Mouse (Mus musculus) frontal cortex, postnatal 36 days (tissue): ENCODE data around the gene Gpr176.

Experiments
- DNase-seq, 2 experiments: peaks; one replicate each; pipeline ENCODE4 v3.0.0; 2022; ENCODE audit warnings: low spot score in 2 of 2

Gpr176 gene

GRCm38 (mm10) chr2:118373572-118374279, 507 bp upstream of the Gpr176 start:
- peak; percentile 84 to 94 for DNase-seq

GRCm38 (mm10) chr2:118372561-118372900, 688 bp downstream of the Gpr176 start:
- no peak for DNase-seq

GRCm38 (mm10) chr2:118371841-118372240, 1.4 kb downstream of the Gpr176 start:
- no peak for DNase-seq

DNA sequence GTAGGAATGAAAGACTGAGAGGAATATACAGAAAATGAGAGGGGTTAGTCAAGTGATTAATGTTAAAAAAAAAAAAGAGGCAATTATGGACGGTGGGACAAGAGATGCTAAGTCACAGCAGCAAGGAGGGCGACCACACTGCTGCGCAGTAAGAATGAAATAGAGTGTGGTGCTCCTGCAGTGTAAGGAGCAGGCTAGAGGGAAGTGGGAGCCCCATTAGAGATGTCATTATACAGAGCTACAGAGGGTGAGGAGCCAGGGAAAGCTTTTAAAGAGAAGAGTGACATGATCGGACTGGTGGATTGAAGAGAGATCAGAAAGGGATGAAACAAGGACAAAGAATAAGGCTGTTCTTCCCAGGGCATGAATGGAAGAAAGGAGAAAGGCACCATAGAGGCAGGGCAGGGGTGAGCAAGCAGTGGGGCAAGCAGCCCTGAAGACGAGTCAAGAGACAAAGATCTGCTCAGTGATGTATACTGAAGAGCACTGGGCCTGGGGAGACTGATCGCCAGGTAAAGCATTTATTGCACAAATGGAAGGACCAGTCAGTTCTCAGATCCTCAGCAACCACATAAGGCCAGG, 18.0 kb downstream of the Gpr176 start:
- no peak for DNase-seq

DNA sequence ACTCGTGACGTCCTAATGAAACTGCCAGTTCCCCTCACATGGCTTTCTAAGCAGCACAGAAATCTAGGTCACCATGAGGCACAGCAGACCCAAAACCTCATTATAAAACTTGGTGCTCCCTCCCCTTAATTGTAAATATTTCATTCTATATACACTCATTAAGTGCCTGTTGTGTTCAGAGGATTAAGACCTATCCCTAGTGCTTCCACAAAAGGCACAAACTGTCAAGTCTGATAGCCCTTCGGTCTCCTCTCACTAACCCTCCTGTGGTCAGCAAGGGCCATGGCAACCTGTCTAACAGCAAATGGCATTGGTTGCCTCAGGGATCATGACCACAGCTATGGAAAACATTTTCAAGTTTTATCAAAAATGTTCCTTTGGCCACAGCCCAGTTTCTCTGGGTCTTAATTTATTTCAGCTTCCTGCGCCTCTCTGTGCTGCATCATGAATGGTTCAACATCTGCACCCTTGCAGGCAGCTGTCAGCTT, 19.3 kb downstream of the Gpr176 start:
- DNase-seq: no peak

GRCm38 (mm10) chr2:118353498-118353897, 19.7 kb downstream of the Gpr176 start:
- DNase-seq: no peak

DNA sequence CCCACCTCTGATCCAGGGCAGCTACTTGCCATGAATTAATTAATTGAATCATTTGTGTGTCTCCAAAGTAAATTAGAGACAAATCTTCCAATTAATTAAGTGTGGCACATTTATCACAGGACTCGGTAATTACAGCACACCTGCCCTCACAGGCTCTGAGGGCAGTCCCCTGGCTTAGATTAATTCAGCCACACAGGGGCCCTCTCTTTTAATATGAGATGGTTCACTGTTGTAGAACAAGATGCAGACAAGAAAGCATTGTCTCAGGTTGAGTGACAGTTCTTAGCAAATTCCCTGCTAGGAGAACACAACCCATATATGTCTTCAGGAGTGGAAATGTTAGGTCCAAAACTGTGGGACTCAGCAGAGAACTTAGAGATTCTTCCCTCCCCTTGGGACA, 27.7 kb downstream of the Gpr176 start:
- no peak for DNase-seq

- no peak for DNase-seq
Measured at GRCm38 (mm10) chr2:118343897-118344296, 29.3 kb downstream of the Gpr176 start.

DNA sequence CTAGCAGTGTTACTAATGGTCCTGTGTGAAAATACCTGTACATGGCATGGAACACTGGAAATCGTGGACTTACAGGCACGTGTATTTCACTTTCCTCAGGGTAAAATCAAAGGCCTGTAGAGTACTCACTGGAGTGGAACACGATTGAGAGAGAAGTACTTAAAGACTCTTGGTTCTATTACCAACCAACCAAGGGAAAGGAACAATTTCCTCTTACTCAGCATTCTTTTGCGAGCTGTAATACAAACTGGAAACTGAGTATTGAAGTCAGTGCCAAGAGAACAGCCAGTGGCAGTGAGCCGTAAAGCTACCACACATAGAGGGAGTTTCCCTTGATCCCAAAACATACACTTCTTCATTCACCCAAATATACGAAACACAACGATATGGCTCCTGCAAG, 31.9 kb downstream of the Gpr176 start:
- no peak for DNase-seq

GRCm38 (mm10) chr2:118336084-118336483, 37.1 kb downstream of the Gpr176 start:
- DNase-seq: no peak

DNA sequence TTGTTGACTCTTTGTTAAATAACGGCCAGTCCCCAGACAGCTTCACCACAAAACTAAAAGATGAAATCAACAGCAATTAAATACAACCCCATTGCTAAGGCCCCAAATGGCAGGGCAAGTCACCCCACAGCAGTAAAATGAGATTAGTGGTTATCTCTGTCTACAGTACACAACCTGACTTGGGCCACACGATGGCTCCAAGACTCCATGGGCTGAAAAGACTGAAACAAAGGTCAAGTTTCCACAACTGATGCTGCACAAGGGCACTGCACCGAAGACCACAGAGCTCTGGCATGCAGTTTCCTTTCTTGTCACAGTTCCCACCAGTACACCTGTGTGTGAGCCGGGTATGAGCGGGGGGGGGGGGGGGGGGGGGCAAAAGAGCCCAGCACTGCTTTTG, 50.6 kb downstream of the Gpr176 start:
- no peak for DNase-seq

DNA sequence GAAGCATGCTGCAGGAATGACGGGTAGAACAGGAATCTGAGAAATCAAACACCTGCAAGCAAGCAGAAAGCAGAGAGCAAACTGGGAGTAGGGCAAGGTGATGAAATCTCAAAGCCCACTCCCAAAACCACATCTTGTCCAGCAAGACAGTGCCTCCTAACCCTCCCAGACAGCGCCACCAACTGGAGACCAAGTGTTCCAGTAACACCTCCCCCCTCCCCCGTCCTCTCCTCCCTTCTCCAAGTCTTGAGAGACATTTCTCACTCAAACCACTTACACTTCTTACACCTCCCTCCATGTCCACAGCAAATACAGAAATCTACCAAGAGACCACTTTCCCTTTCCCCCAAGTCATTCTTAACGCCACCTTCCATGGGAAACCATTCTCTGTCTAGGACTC, 51.4 kb downstream of the Gpr176 start:
- no peak for DNase-seq

DNA sequence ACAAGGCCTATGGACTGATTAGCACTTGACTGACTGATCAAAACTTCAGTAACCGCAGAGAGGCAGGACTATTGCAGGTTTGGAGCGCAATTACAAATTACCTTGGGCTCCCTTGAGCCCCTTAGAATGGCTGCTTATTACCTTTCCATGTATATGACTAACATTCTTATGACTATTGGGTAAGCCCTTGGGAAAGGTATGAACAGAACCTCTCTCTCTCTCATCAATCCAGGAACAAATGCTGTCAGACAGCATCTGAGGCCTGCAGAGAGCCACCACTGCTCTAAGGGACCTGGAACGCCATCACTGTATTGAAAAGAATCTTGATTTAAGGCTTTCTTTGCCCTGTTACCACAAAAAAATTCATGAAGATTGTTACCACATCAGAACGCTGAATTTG, 52.1 kb downstream of the Gpr176 start:
- DNase-seq: no peak

- DNase-seq: no peak
Measured at GRCm38 (mm10) chr2:118320519-118320918, 52.7 kb downstream of the Gpr176 start.

- no peak for DNase-seq
Measured at GRCm38 (mm10) chr2:118319176-118319575, 54.0 kb downstream of the Gpr176 start.

DNA sequence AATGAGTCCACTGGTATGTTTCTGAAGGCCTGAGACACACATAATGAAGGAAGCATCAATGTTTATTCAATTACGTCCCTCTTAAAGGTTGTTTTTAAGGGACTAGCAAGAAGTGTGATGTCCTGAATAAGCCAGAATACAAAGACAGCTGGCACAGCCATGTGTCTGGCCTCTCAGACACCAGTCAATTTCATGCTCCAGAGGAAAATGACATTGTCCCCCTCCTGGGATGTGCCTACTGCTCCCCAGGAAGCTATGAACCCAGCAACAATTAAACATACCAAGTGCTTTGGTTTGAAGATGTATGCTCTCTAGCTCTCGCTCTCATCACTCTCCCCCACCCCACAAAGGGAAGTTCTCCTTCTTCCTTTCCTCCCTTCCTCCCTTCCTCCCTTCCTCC, 56.3 kb downstream of the Gpr176 start:
- DNase-seq: no peak

DNA sequence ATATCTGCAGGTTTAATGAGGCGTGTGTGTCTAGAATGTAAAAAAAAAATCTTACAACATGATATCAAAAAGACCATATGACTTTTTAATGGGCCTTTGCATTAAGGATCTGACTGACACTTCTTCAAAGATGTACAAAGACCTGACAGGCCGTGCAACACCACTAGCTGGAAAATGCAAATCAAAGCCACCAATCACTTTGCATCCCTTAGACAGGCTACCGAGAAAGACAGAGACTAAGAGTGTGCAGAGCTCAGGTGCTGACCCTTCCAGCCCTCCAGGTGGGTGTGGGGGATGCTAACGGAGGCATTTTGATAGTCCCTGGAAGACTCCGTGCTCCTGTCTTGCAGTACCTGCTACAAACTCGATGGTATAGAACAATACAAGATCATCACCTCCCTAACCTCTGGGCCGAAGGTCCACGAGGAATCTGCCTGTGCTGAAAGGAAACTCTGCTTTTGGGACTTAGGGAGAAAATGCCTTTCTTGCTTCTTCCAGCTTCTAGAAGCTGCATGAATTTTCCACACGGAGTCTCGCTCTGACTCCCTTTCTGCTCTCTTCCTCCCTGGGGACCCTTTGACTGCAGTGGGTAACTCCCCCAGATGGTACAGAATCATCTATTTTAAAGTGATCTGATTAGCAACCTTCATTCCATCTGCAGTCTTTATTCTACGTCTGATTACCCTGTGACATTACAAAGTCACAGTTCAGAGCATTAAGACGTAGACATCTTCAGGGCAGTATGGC, 57.4 kb downstream of the Gpr176 start:
- DNase-seq: no peak

GRCm38 (mm10) chr2:118307561-118307960, 65.7 kb downstream of the Gpr176 start:
- DNase-seq: peak in 1 of 2 experiments; percentile 13

- no peak for DNase-seq
Measured at GRCm38 (mm10) chr2:118306966-118307365, 66.3 kb downstream of the Gpr176 start.

DNA sequence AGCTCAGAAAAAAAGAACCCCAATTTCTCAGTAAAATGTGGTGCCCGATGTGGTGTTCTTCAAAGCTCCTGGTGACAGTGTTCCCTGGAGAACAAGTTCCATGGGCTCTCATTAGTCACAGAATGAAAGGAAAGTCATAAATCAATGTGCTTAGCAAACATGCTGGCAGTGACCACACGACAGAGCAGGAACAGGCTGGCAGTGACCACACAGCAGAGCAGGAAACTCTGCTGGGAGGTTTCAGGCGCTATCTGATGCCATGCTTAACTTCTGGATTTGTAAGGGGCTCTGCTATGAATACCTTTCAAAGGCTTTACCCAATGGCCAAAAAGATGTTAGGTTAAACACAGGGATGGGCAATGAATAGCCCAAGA, 66.7 kb downstream of the Gpr176 start:
- DNase-seq: no peak

DNA sequence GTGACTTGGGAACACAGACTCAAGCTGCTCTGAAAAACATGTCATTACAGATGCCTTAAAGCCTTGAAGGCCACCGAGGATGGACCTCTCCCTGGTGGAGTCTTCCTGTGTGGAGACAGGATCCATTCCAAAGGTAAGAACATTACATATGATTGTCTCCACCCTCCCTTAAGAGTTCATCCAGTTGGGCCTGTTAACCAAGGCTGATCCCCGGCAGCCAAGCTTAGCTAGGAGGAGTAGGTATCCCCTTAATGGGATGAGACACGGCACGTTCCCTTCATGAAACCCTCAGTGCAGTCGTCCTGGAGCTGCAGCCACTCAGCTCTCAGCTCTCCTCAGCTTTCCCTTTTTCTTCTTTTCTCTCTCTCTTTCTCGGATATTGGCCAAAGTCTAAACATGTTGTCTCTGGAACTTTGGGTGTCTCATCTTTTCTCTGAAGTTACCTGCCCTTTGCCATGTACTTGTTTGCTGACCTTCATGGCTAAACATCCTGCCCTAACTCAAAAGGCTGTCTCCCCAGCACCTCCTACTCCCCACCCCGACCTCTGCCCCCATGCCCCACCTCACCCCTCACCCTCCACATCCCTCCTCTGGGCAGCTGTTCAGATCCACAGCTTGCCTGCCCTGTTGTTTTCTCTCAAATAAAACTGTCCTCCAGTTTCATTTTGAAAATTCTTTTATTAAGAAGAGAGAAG, 67.2 kb downstream of the Gpr176 start:
- DNase-seq: no peak

- DNase-seq: no peak
Measured at GRCm38 (mm10) chr2:118303456-118303855, 69.8 kb downstream of the Gpr176 start.
